Mouse (Mus musculus) limb, embryonic 15.5 days (tissue): ENCODE measurements at regions not wholly inside any gene's neighbourhood (a gene's known extent, or its start where the extent isn't known, plus 50 kb on each side); places are given as distances from the start of the nearest gene placed in this dataset.

Experiments used
- ATAC-seq: fragments of 200-750 bp; cut with Nextera tagmentation; 2 replicates; pipeline ENCODE4 v1.8.0; 2017; ENCODE audit warnings: low read depth, moderate TSS enrichment; ENCODE audit not compliant: insufficient number of reproducible peaks, low FRiP score, low TSS enrichment
- H3K27ac ChIP-seq: fragments of 300-500 bp; sonication (generic); 2 replicates; pipeline ENCODE4 v1.5.1; 2015; ENCODE audit warnings: moderate library complexity, mild to moderate bottlenecking, inconsistent platforms
- H3K27me3 ChIP-seq: fragments of 300-500 bp; sonication (generic); 2 replicates; pipeline ENCODE4 v1.6.1; 2015; ENCODE audit warnings: inconsistent platforms
- H3K36me3 ChIP-seq: fragments of 300-500 bp; sonication (generic); 2 replicates; pipeline ENCODE4 v1.6.1; 2015; ENCODE audit warnings: inconsistent platforms
- H3K4me1 ChIP-seq: fragments of 300-500 bp; sonication (generic); 2 replicates; pipeline ENCODE4 v1.6.1; 2015; ENCODE audit warnings: inconsistent platforms
- H3K4me2 ChIP-seq: fragments of 300-500 bp; sonication (generic); 2 replicates; pipeline ENCODE4 v1.6.1; 2015; ENCODE audit warnings: mild to moderate bottlenecking, inconsistent platforms
- H3K4me3 ChIP-seq: fragments of 300-500 bp; sonication (generic); 2 replicates; pipeline ENCODE4 v1.5.1; 2015; ENCODE audit warnings: mild to moderate bottlenecking, inconsistent platforms
- H3K9ac ChIP-seq: fragments of 300-500 bp; sonication (generic); 2 replicates; pipeline ENCODE4 v1.6.1; 2015; ENCODE audit warnings: inconsistent platforms
- H3K9me3 ChIP-seq: fragments of 300-500 bp; sonication (generic); 2 replicates; pipeline ENCODE4 v1.6.1; 2016; ENCODE audit warnings: inconsistent platforms
- WGBS: fragments of 180-500 bp; shearing (Covaris S2); methylation state at CpG from one replicate; pipeline ENCODE4 v1.1.7; 2015; 5-methylcytosine and 5-hydroxymethylcytosine counted together

DNA sequence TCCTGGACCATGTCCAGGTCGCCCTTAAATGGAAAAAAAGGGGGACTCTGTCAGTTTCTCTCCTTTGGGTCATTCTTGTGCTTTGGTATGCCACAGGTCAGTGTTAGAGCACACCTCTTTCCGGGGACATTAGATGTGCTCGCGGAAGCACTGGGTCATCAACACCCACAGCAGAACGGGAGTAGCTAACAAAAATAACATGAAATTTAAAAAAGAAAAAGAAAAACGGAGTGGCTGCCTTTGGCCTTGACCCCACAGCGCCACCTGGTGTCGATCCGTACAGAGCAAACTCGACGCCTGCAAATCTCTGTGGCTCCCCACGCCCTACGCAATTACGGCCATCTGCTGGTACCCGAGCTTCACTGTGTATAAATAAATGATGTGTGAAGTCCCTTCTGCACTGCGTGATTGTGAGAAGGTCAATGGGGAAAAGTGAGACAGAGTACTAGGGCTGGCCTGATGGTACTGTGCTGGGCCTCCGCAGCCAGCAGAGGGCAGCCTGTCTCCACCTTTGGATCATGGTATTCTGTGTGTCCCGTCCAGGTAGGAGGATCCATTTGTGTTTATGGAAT, 99.0 kb upstream of the Slc7a12 start:
- Histone ChIP-seq H3K4me1 (peaks cover 3% of the 10 kb centered on the region; the same call in 1 of the 2 replicates), H3K9me3 (no peaks in the 10 kb centered on the region), H3K27me3 (no peaks in the 10 kb centered on the region), H3K4me2 (peak overlapping the region; percentile 43), H3K36me3 (no peaks in the 10 kb centered on the region), H3K4me3 (peak overlapping the region; percentile 17; the same call in 1 of the 2 replicates), H3K9ac (no peak overlapping the region), H3K27ac (no peak overlapping the region)
- peak; percentile 77 for ATAC-seq
- WGBS, result 10% methylated on average over 18 of the region's 18 CpGs

DNA sequence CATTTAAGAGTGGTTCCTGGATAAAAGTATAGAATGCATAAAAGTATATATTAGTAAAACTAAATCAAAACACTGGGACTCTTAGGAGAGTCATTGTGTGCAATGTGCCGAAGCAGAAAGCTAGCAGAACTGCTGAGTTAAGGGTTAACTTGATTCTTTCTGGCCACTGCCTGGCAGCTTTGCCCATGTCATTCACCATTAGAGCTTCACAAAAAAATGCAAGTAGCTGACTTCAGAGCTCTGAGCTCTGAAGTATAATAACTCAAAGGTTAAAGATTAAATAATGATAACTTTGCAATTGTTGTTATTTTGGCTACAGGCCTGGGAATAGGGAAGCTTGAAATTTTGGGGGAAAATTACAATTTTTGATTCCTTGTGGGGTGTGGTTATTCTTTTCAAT, 89.8 kb upstream of the Slc7a12 start:
- H3K27ac ChIP-seq, result no peak overlapping the region
- no peaks in the 10 kb centered on the region for H3K9me3 ChIP-seq
- no peak overlapping the region for H3K4me3 ChIP-seq
- H3K4me2 ChIP-seq, result no peak overlapping the region
- H3K4me1 ChIP-seq, result no peaks in the 10 kb centered on the region
- no peaks in the 10 kb centered on the region for H3K27me3 ChIP-seq
- H3K36me3 ChIP-seq, result no peaks in the 10 kb centered on the region
- WGBS, result 91% methylated on average over 1 of the region's 1 CpGs
- no peak for ATAC-seq
- H3K9ac ChIP-seq, result no peak overlapping the region

DNA sequence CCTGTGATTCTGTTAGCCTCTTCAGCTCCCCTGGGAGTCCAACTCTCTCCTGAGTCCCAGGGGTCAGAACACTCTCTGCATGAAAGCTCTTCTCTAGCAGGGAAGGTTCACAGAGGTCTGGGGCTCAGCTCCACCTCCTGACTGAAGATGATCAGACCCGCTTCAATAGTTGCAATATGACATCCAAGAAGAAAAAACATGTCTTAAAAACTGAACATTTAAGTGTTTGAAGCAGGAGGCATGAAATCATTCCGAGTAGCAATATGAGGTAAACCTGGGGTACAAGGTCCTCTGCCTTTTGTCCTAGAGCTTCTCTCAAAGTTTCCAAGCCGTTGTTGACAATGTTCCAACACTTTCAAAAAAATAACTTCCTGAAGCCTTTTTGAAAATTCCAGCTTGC, 81.8 kb upstream of the Slc7a12 start:
- Histone ChIP-seq H3K27me3 (no peaks in the 10 kb centered on the region), H3K36me3 (no peaks in the 10 kb centered on the region), H3K27ac (no peak overlapping the region), H3K9ac (no peak overlapping the region), H3K4me2 (no peak overlapping the region), H3K4me1 (no peaks in the 10 kb centered on the region), H3K4me3 (no peak overlapping the region), H3K9me3 (no peaks in the 10 kb centered on the region)
- 91% methylated on average over 3 of the region's 3 CpGs for WGBS
- no peak for ATAC-seq

DNA sequence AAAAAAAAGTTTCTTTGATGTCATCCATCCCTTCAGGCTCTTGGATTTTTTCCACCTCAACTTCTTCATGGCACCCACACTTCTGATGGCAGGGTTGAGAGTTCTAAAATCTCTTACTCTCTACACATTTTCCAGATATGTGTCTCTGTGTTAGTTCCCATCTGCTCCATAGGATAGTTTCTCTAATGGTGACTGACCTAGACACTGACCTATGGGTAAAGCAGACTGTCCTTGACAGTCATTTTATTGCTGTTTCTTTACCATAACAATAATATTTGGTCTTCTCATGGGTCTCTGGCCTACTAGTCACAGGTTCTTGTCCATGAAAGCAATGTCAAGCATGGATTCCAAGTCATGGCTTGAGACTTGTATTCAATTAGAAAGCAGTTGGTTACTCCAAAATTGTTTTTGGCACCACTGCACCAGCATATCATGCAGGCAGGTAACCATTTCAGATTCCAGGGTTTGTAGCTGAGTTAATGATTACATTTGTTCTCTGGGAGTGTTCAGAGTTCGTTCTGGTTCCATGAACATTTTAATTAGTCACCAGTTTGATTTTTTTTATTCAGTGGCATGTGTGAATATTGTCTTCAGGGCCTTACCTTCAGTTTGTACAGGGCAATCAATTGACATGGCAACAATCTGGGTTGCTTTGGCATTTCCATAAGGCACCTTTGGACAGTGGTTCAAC, 71.9 kb upstream of the Slc7a12 start:
- no peak overlapping the region for H3K9ac ChIP-seq
- H3K4me2 ChIP-seq, result no peak overlapping the region
- H3K4me1 ChIP-seq, result no peaks in the 10 kb centered on the region
- H3K4me3 ChIP-seq, result no peak overlapping the region
- H3K9me3 ChIP-seq, result no peaks in the 10 kb centered on the region
- no peak overlapping the region for H3K27ac ChIP-seq
- no peaks in the 10 kb centered on the region for H3K27me3 ChIP-seq
- WGBS, result 72% methylated on average over 1 of the region's 1 CpGs
- H3K36me3 ChIP-seq, result no peaks in the 10 kb centered on the region
- ATAC-seq, result no peak
